Mouse (Mus musculus) adipocyte (in vitro differentiated cells): Measurements from ENCODE around the gene Arpc1b.
A peak's percentile ranks its signal among the peaks of the same experiment; 100 is the strongest.
"Not testable (repeated sequence)": the region's sequence is repeated elsewhere in the genome, so short reads cannot be mapped to it uniquely, and the experiment has no call there.

Source experiments
- DNase-seq: peaks from one replicate; pipeline ENCODE4 v3.0.0-alpha.2; 2016; ENCODE audit warnings: low spot score

The Arpc1b gene

GRCm38 (mm10) chr5:145114071-145114605 is at the start of gene Arpc1b:
TSS of gene Arpc1b (plus strand) at chr5:145114215.
- DNase-seq: peak; percentile 83

GRCm38 (mm10) chr5:145064765-145065340 is 49.2 kb upstream of the Arpc1b start:
- DNase-seq: no peak

- DNase-seq: no peak
These were observed 45.2 kb upstream of the Arpc1b start for GRCm38 (mm10) chr5:145068863-145069262.

GRCm38 (mm10) chr5:145069707-145070106 is 44.3 kb upstream of the Arpc1b start:
- peak; percentile 95 for DNase-seq

GRCm38 (mm10) chr5:145071342-145071741 is 42.7 kb upstream of the Arpc1b start:
- DNase-seq: no peak

- no peak for DNase-seq
These were observed 38.9 kb upstream of the Arpc1b start for GRCm38 (mm10) chr5:145075081-145075480.

- DNase-seq: peak; percentile 30
These were observed 32.0 kb upstream of the Arpc1b start for GRCm38 (mm10) chr5:145081866-145082613.

GRCm38 (mm10) chr5:145083201-145083600 is 30.8 kb upstream of the Arpc1b start:
- DNase-seq: not testable (repeated sequence)

GRCm38 (mm10) chr5:145083632-145084451 is 30.2 kb upstream of the Arpc1b start, which contains the start of the genes Arpc1a and Kpna7:
TSS of gene Arpc1a (plus strand) at chr5:145083830.
TSS of gene Kpna7 (minus strand) at chr5:145084030.
- DNase-seq: peak; percentile 98

GRCm38 (mm10) chr5:145084822-145085221 is 29.2 kb upstream of the Arpc1b start:
- no peak for DNase-seq

- DNase-seq: no peak
These were observed 25.8 kb upstream of the Arpc1b start for GRCm38 (mm10) chr5:145088186-145088585.

- no peak for DNase-seq
These were observed 24.1 kb upstream of the Arpc1b start for GRCm38 (mm10) chr5:145089878-145090277.

- no peak for DNase-seq
These were observed 17.8 kb upstream of the Arpc1b start for GRCm38 (mm10) chr5:145096195-145096594.

GRCm38 (mm10) chr5:145098340-145098821 is 15.6 kb upstream of the Arpc1b start:
- no peak for DNase-seq

GRCm38 (mm10) chr5:145100960-145101359 is 13.1 kb upstream of the Arpc1b start:
- no peak for DNase-seq

GRCm38 (mm10) chr5:145101451-145101850 is 12.6 kb upstream of the Arpc1b start:
- DNase-seq: not testable (repeated sequence)

GRCm38 (mm10) chr5:145102706-145103105 is 11.3 kb upstream of the Arpc1b start:
- peak; percentile 43 for DNase-seq

- DNase-seq: no peak
These were observed 9.7 kb upstream of the Arpc1b start for GRCm38 (mm10) chr5:145104328-145104727.

- no peak for DNase-seq
These were observed 8.2 kb upstream of the Arpc1b start for GRCm38 (mm10) chr5:145105694-145106275.

- no peak for DNase-seq
These were observed 3.6 kb upstream of the Arpc1b start for GRCm38 (mm10) chr5:145110401-145110800.

GRCm38 (mm10) chr5:145112566-145112965 is 1.4 kb upstream of the Arpc1b start:
- DNase-seq: no peak

GRCm38 (mm10) chr5:145113416-145113815 is 599 bp upstream of the Arpc1b start:
- DNase-seq: peak; percentile 30
